Mouse (Mus musculus) heart, adult 2 months (tissue): ENCODE data around the gene Jagn1. TPM values are rescaled to one million over a fixed set of nuclear protein-coding genes. Genes with fewer than 3 reads are reported as not detected.

Experiments used
- DNase-seq, 2 experiments: peaks; one replicate each; pipeline ENCODE4 v3.0.0; 2021
- H3K27ac ChIP-seq: fragments of 200-600 bp; 2 replicates; pipeline ENCODE4 v1.8.1; 2022
- H3K27me3 ChIP-seq: fragments of 200-500 bp; 2 replicates; pipeline ENCODE4 v1.6.1; 2012; ENCODE audit warnings: mild to moderate bottlenecking, low read length, inconsistent platforms, mixed read lengths; ENCODE audit not compliant: control insufficient read depth, insufficient read depth
- H3K36me3 ChIP-seq: fragments of 200-500 bp; 2 replicates; pipeline ENCODE4 v1.6.1; 2012; ENCODE audit warnings: low read length, inconsistent platforms; ENCODE audit not compliant: control insufficient read depth, insufficient read depth
- H3K4me1 ChIP-seq: fragments of 200-500 bp; 2 replicates; pipeline ENCODE4 v1.6.1; 2011; ENCODE audit warnings: low read length; ENCODE audit not compliant: control insufficient read depth, insufficient read depth
- H3K4me3 ChIP-seq: fragments of 200-600 bp; 2 replicates; pipeline ENCODE4 v1.8.1; 2022
- H3K79me2 ChIP-seq: fragments of 200-500 bp; replicated peaks from 2 replicates; pipeline ENCODE4 v1.6.1; 2012; ENCODE audit warnings: mild to moderate bottlenecking, inconsistent platforms, low read length, moderate library complexity, mixed read lengths; ENCODE audit not compliant: control insufficient read depth, insufficient read depth
- H3K9ac ChIP-seq: fragments of 200-500 bp; 2 replicates; pipeline ENCODE4 v1.6.1; 2012; ENCODE audit warnings: low read depth, mild to moderate bottlenecking, control low read depth, inconsistent platforms, low read length, mixed read lengths
- CTCF ChIP-seq: fragments of 200-600 bp; IDR thresholded peaks from 2 replicates; pipeline ENCODE4 v1.8.1; 2022; ENCODE audit warnings: antibody characterized with exemption, mild to moderate bottlenecking, moderate library complexity
- EP300 ChIP-seq: fragments of 200-500 bp; IDR thresholded peaks from 2 replicates; pipeline ENCODE4 v1.6.1; 2011; ENCODE audit warnings: low read depth, low read length, control low read depth; ENCODE audit not compliant: insufficient read depth
- POLR2A ChIP-seq: fragments of 200-500 bp; IDR thresholded peaks from 2 replicates; pipeline ENCODE4 v1.6.1; 2011; ENCODE audit warnings: mild to moderate bottlenecking, low read depth, low read length, control low read depth; ENCODE audit not compliant: insufficient read depth
- WGBS: fragments of 180-500 bp; shearing (Covaris S2); methylation state at CpG from one replicate; pipeline ENCODE4 v1.1.7; 2018; 5-methylcytosine and 5-hydroxymethylcytosine counted together
- intact Hi-C: fragments of 180-260 bp; cut with DNase I; formaldehyde crosslinking; loops from one replicate; pipeline ENCODE4 v1.15.1; 2025
- polyA plus RNA-seq: library from polyadenylated mRNA; depleted of rRNA; stranded (reverse); fragments of >200 nt; gene quantifications from 2 replicates; pipeline ENCODE4 v1.2.3, GENCODE M21; 2012
- total RNA-seq, 2 experiments: library from RNA; stranded (reverse); gene quantifications; 2 replicates each; pipeline ENCODE4 v1.2.3; 2021

Jagn1 gene
- total and polyA plus RNA-seq, 3 experiments: 21.1 to 43.3 (median 22.5) TPM

GRCm38 (mm10) chr6:113404649-113405448 is 37.5 kb upstream of the Jagn1 start:
- Histone ChIP-seq H3K27ac (no peak overlapping the region), H3K4me3 (no peak overlapping the region), H3K27me3 (no peaks in the 10 kb centered on the region), H3K9ac (no peak overlapping the region), H3K4me1 (no peaks in the 10 kb centered on the region), H3K36me3 (no peaks in the 10 kb centered on the region), H3K79me2 (no peaks in the 10 kb centered on the region)
- whole genome bisulfite sequencing: 76% methylated on average over 12 of the region's 12 CpGs
- TF ChIP-seq CTCF: no peak
- TF ChIP-seq EP300: no peak
- TF ChIP-seq POLR2A: no peak
- intact Hi-C loops: no loop called here
- no peak for DNase-seq

GRCm38 (mm10) chr6:113405483-113405882 is 36.9 kb upstream of the Jagn1 start:
- no peak overlapping the region for H3K27ac ChIP-seq
- intact Hi-C loops: no loop called here
- WGBS: 74% methylated on average over 6 of the region's 6 CpGs
- no peak overlapping the region for H3K4me3 ChIP-seq
- H3K9ac ChIP-seq: no peak overlapping the region
- TF ChIP-seq EP300 (no peak), POLR2A (no peak), CTCF (no peak)
- H3K4me1 ChIP-seq: no peaks in the 10 kb centered on the region
- H3K27me3 ChIP-seq: no peaks in the 10 kb centered on the region
- H3K36me3 ChIP-seq: no peaks in the 10 kb centered on the region
- DNase-seq: no peak
- no peaks in the 10 kb centered on the region for H3K79me2 ChIP-seq

GRCm38 (mm10) chr6:113406683-113407082 is 35.7 kb upstream of the Jagn1 start:
- no peak for DNase-seq
- Histone ChIP-seq H3K27ac (no peak overlapping the region), H3K27me3 (no peaks in the 10 kb centered on the region), H3K9ac (no peak overlapping the region), H3K4me3 (no peak overlapping the region), H3K79me2 (no peaks in the 10 kb centered on the region), H3K4me1 (no peaks in the 10 kb centered on the region), H3K36me3 (no peaks in the 10 kb centered on the region)
- intact Hi-C loops: no loop called here
- TF ChIP-seq EP300 (no peak), CTCF (peak; percentile 27)
- 74% methylated on average over 9 of the region's 9 CpGs for WGBS

- H3K9ac ChIP-seq: no peak overlapping the region
- H3K27me3 ChIP-seq: no peaks in the 10 kb centered on the region
- DNase-seq: no peak
- H3K4me3 ChIP-seq: no peak overlapping the region
- intact Hi-C loops: no loop called here
- no peaks in the 10 kb centered on the region for H3K79me2 ChIP-seq
- H3K4me1 ChIP-seq: no peaks in the 10 kb centered on the region
- no peak for TF ChIP-seq EP300
- TF ChIP-seq POLR2A: no peak
- TF ChIP-seq CTCF: no peak
- no peak overlapping the region for H3K27ac ChIP-seq
- WGBS: 53% methylated on average over 1 of the region's 1 CpGs
- no peaks in the 10 kb centered on the region for H3K36me3 ChIP-seq
Measured at GRCm38 (mm10) chr6:113410001-113410400, 32.4 kb upstream of the Jagn1 start.

- intact Hi-C loops: loop anchor here (5.0 kb wide), 1 partner anchor 89 kb away; the partner anchor contains the start of gene Ogg1
- H3K79me2 ChIP-seq: no peaks in the 10 kb centered on the region
- peaks cover 3% of the 10 kb centered on the region; the same call in 1 of the 2 replicates for H3K4me1 ChIP-seq
- H3K36me3 ChIP-seq: no peaks in the 10 kb centered on the region
- TF ChIP-seq EP300 (no peak), CTCF (no peak), POLR2A (no peak)
- no peaks in the 10 kb centered on the region for H3K27me3 ChIP-seq
- H3K27ac ChIP-seq: no peak overlapping the region
- no peak overlapping the region for H3K9ac ChIP-seq
- no peak for DNase-seq
- no peak overlapping the region for H3K4me3 ChIP-seq
- WGBS: 81% methylated on average over 5 of the region's 5 CpGs
Measured at GRCm38 (mm10) chr6:113416416-113416815, 26.0 kb upstream of the Jagn1 start.
